Mouse (Mus musculus) stomach, embryonic 15.5 days (tissue): ENCODE measurements around the gene 4921524J17Rik. TPM values are rescaled to one million over a fixed set of nuclear protein-coding genes. Genes with fewer than 3 reads are reported as not detected.

Source experiments
- ATAC-seq: fragments of 200-750 bp; cut with Nextera tagmentation; 2 replicates; pipeline ENCODE4 v1.8.0; 2017; ENCODE audit warnings: low read depth, moderate number of reproducible peaks, moderate TSS enrichment; ENCODE audit not compliant: insufficient read depth, low FRiP score
- H3K27ac ChIP-seq: fragments of 300-500 bp; sonication (generic); 2 replicates; pipeline ENCODE4 v1.5.1; 2015; ENCODE audit warnings: mild to moderate bottlenecking, inconsistent platforms
- H3K27me3 ChIP-seq: fragments of 300-500 bp; sonication (generic); replicated peaks from 2 replicates; pipeline ENCODE4 v1.6.1; 2015; ENCODE audit warnings: inconsistent platforms
- H3K36me3 ChIP-seq: fragments of 300-500 bp; sonication (generic); 2 replicates; pipeline ENCODE4 v1.6.1; 2015; ENCODE audit warnings: inconsistent platforms
- H3K4me1 ChIP-seq: fragments of 300-500 bp; sonication (generic); 2 replicates; pipeline ENCODE4 v1.6.1; 2015; ENCODE audit warnings: inconsistent platforms
- H3K4me2 ChIP-seq: fragments of 300-500 bp; sonication (generic); 2 replicates; pipeline ENCODE4 v1.6.1; 2015; ENCODE audit warnings: mild to moderate bottlenecking, inconsistent platforms
- H3K4me3 ChIP-seq: fragments of 300-500 bp; sonication (generic); replicated peaks from 2 replicates; pipeline ENCODE4 v1.5.1; 2015; ENCODE audit warnings: inconsistent platforms
- H3K9ac ChIP-seq: fragments of 300-500 bp; sonication (generic); 2 replicates; pipeline ENCODE4 v1.6.1; 2015; ENCODE audit warnings: inconsistent platforms
- H3K9me3 ChIP-seq: fragments of 300-500 bp; sonication (generic); 2 replicates; pipeline ENCODE4 v1.6.1; 2016; ENCODE audit warnings: inconsistent platforms
- WGBS: fragments of 180-500 bp; shearing (Covaris S2); methylation state at CpG from one replicate; pipeline ENCODE4 v1.1.7; 2015; 5-methylcytosine and 5-hydroxymethylcytosine counted together
- polyA plus RNA-seq: library from polyadenylated mRNA; unstranded; fragments of >200 nt; fragmentation: Nextera tagmentation; extraction: Ambion mirVana; gene quantifications from 2 replicates; pipeline ENCODE4 v1.2.1, GENCODE M21; 2015

The 4921524J17Rik gene
- polyA plus RNA-seq: 37.7 and 38.3 TPM in 2 replicates

DNA sequence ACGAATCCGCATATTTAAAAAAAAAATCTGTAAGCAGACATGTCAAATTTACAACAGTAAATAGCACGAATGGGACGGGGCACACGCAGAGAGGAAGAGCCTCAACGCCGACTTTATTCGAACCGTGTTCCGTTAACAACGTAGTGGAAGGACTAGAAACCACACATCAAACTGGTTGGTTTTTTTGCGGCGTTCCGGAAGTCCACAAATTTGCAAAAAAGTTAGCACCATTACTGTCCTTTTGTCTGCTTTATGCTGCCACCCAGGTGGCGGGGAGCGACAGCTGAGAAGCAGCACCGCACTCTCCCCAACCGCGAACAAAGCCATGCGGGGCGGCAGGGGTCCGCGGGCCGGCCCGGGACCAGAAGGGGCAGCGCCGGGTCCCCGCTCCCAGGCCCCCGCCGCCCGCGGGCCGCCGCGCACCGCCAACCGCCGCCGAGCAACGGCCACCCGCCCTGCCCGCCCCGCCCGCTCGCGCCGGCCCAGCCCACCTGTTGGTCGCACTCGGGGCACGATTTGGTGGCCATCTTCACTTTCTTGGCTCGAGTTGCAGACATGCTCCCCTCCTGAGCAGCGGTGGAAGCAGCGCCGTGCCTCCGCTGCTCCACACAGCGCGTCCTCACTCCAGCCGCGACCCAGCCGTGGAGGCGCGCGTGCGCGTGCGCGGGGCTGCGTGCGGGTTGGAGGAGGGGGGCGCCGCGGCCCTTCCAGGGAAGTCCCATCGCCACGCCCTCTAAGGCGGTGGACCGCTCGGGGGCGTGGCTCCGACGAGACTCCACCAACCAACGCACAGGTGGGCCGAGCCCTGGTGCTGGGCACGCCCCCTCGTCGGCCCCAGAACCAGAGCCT is at the start of gene 4921524J17Rik:
4921524J17Rik (minus strand) TSS at position 666 of the 849 bp plus-strand sequence.
- Histone ChIP-seq H3K27ac (peak within 1 kb of the TSS; percentile 97), H3K4me3 (peak within 1 kb of the TSS; percentile 78), H3K36me3 (no peaks in the 10 kb centered on the region), H3K4me1 (peaks cover 9% of the 10 kb centered on the region; the same call in 1 of the 2 replicates), H3K9me3 (no peaks in the 10 kb centered on the region), H3K4me2 (peak within 1 kb of the TSS; percentile 59), H3K27me3 (no peaks in the 10 kb centered on the region), H3K9ac (peak within 1 kb of the TSS; percentile 80)
- peak; percentile 99 for ATAC-seq
- WGBS: under 1% methylated on average over 82 of the region's 85 CpGs

DNA sequence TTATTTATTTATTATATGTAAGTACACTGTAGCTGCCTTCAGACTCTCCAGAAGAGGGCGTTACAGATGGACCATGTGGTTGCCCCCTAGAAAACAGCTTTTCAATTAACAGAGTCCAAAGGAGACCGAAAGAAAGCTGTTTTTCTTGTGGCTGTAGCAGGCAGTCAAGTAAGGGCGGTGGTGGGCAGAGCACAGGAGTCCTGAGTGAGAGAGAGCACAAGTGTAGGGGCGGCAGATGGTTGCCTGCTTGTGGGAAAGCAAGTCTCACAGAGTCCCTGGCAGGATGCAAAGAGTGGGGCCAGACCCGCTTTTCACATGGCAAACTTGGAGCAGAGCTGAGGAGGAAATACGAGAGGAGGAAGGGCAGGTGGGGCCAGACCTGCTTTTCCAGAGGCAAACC is 49.8 kb upstream of the 4921524J17Rik start:
- no peaks in the 10 kb centered on the region for H3K36me3 ChIP-seq
- ATAC-seq: no peak
- H3K4me3 ChIP-seq: no peak overlapping the region
- H3K27ac ChIP-seq: no peak overlapping the region
- H3K9me3 ChIP-seq: no peaks in the 10 kb centered on the region
- H3K9ac ChIP-seq: no peak overlapping the region
- 57% methylated on average over 6 of the region's 6 CpGs for WGBS
- H3K4me2 ChIP-seq: no peak overlapping the region
- no peaks in the 10 kb centered on the region for H3K4me1 ChIP-seq
- no peaks in the 10 kb centered on the region for H3K27me3 ChIP-seq

DNA sequence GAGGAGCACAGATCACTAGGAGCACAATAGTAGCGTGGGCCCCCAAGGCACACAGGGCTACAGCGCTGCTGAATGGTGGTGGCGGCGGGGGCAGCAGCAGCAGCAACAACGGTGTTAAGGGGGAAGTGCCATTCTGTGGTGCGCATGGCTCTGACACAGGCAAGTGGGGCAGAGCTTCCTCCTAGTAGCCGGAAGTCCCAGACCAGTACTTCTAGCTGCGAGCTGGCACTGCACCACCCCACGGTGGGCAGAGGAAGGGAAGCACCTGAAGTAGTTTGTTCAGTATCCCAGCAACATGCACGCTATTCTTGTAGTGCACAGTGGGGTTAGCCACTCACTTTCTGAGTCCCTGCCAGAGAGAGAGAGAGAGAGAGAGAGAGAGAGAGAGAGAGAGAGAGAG is 49.3 kb upstream of the 4921524J17Rik start:
- Histone ChIP-seq H3K4me1 (no peaks in the 10 kb centered on the region), H3K9me3 (no peaks in the 10 kb centered on the region), H3K4me3 (no peak overlapping the region), H3K4me2 (peak overlapping the region; percentile 22; the same call in 1 of the 2 replicates), H3K9ac (no peak overlapping the region), H3K27ac (no peak overlapping the region), H3K36me3 (no peaks in the 10 kb centered on the region), H3K27me3 (no peaks in the 10 kb centered on the region)
- WGBS: 23% methylated on average over 10 of the region's 10 CpGs
- peak; percentile 31; the same call in 1 of the 2 replicates for ATAC-seq

DNA sequence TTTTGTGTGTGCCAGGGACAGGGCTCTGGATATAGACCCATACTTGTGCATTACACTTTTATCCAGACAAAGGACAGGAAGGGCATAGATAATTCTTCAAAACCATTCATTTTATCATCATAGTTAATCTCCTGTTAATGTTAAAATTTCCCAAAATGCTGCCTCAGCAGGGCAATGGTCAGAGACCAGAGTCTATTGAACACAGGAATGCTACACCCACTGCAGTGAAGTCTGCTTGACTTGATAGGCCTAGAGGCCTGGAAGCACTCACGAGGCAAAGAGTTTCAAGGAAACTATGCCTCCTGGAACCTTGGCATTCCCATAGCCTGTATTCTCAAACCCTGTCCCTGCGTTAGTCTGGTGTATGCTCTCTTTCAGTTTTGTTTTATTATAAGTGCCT is 47.1 kb upstream of the 4921524J17Rik start:
- no peak overlapping the region for H3K27ac ChIP-seq
- H3K4me3 ChIP-seq: no peak overlapping the region
- H3K36me3 ChIP-seq: no peaks in the 10 kb centered on the region
- whole genome bisulfite sequencing: 86% methylated on average over 2 of the region's 2 CpGs
- ATAC-seq: no peak
- H3K27me3 ChIP-seq: no peaks in the 10 kb centered on the region
- H3K4me2 ChIP-seq: no peak overlapping the region
- no peaks in the 10 kb centered on the region for H3K4me1 ChIP-seq
- H3K9ac ChIP-seq: no peak overlapping the region
- H3K9me3 ChIP-seq: no peaks in the 10 kb centered on the region

DNA sequence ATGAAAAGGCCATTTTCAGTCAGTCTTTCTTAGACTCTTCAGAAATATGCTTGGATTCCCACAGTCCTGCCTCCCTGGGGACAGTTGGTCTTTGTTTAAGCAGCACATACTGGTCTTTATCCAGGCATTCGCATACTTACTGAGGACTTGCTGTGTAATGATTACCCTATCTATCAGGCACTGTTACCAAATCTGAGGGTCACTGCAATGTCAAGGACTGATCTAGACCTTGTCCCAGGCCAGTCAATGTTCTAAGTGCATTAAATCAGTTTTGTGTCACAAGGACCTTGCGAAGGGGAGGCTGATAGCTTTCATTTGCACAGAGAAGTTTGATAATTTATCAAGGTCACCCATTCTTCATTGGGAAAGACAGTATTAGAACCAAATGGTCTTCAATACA is 45.8 kb upstream of the 4921524J17Rik start:
- Histone ChIP-seq H3K4me1 (no peaks in the 10 kb centered on the region), H3K4me3 (no peak overlapping the region), H3K27ac (no peak overlapping the region), H3K4me2 (no peak overlapping the region), H3K9me3 (no peaks in the 10 kb centered on the region), H3K9ac (no peak overlapping the region), H3K27me3 (no peaks in the 10 kb centered on the region), H3K36me3 (no peaks in the 10 kb centered on the region)
- ATAC-seq: no peak
- WGBS: 72% methylated on average over 2 of the region's 2 CpGs

DNA sequence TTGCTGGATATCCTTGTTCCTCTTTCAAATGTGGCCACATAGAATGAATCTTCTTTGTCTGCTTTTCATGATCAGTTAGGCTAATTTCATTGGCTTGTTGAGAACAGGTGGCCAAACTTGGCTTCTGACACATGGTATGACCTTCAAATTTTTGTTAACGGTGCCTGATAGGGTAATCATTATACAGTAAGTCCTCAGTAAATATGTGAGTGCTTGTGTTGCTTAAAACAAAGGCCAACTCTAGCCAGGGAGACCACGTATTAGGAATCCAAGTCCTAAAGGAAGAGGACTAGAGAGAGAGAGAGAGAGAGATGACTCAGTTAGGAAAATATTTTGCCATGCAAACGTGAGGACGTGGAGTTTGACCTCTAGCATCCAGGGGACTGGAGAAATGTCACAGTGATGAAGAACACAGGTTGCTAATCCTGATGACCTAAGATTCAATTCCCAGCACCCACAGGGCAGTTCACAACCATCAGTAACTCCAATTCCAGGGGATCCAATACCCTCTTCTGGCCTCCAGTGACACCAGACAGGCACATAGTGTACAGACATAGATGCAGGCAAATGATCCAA is 44.4 kb upstream of the 4921524J17Rik start:
- no peak overlapping the region for H3K9ac ChIP-seq
- H3K27me3 ChIP-seq: no peaks in the 10 kb centered on the region
- no peaks in the 10 kb centered on the region for H3K36me3 ChIP-seq
- no peak overlapping the region for H3K4me2 ChIP-seq
- H3K4me3 ChIP-seq: no peak overlapping the region
- 50% methylated on average over 4 of the region's 4 CpGs for WGBS
- no peaks in the 10 kb centered on the region for H3K4me1 ChIP-seq
- no peak for ATAC-seq
- no peak overlapping the region for H3K27ac ChIP-seq
- no peaks in the 10 kb centered on the region for H3K9me3 ChIP-seq

DNA sequence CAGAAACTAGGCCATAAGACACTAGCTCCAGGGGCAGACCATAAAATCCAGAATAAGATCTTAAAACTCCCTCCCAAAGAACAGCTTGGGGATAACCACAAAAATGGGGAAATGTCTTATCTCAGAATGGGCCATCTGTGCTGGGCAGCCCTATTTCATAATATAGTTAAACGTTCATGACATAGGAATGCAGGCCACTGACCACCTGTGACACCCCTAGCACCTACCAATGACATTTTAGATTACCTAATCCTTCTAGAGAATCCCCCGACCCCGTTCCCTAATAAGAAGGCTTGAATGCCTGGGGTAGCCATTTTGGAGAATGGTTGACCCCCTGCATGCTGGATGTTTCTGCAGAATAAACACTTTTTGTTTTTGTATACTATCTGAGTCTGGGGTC is 42.3 kb upstream of the 4921524J17Rik start:
- ATAC-seq: no peak
- Histone ChIP-seq H3K4me2 (no peak overlapping the region), H3K4me1 (no peaks in the 10 kb centered on the region), H3K9me3 (no peaks in the 10 kb centered on the region), H3K36me3 (no peaks in the 10 kb centered on the region), H3K4me3 (no peak overlapping the region), H3K9ac (no peak overlapping the region), H3K27ac (no peak overlapping the region), H3K27me3 (no peaks in the 10 kb centered on the region)
- WGBS: 82% methylated on average over 3 of the region's 3 CpGs

DNA sequence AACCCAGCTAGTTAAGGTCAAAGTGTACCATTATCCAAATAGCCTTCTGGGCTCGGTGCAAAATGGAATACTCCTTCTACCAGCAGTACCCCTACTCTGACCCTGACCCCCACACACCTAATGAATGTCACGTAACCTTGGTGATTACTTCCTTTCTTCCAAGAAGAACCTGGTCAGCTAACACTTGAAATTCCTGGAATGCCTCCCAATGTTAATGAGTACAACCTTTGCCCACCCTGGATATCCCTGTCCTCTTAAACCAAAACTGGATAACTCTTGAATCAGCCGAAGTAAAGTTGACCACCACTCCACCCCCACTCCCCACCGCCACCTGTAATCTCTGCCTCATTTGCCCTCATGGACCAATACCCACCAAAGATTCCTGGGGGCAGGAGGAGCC is 40.6 kb upstream of the 4921524J17Rik start:
- H3K27me3 ChIP-seq: no peaks in the 10 kb centered on the region
- no peak overlapping the region for H3K9ac ChIP-seq
- no peak overlapping the region for H3K4me3 ChIP-seq
- no peak for ATAC-seq
- H3K9me3 ChIP-seq: no peaks in the 10 kb centered on the region
- 75% methylated on average over 4 of the region's 4 CpGs for WGBS
- no peaks in the 10 kb centered on the region for H3K36me3 ChIP-seq
- H3K4me1 ChIP-seq: no peaks in the 10 kb centered on the region
- no peak overlapping the region for H3K4me2 ChIP-seq
- no peak overlapping the region for H3K27ac ChIP-seq

DNA sequence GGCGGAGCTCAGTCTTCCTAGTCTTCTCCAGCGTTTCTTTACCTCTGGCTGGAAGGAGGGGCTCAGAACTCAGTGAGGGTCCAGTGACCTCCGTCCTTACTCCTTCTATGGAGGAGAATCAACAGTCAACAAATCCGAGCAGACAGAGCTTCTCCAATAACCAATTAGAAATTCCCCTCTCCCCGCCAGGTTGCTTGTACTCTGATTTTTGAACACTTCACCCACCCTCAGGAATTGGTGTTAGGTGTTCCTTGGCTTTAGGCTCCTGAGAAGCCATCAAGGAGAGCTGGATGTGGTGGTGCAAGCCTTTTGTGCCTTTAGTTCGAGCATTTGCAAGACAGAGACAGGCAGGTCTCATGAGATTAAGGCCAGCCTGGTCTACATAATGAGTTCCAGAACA is 40.2 kb upstream of the 4921524J17Rik start:
- H3K36me3 ChIP-seq: no peaks in the 10 kb centered on the region
- no peak overlapping the region for H3K4me2 ChIP-seq
- H3K4me3 ChIP-seq: no peak overlapping the region
- H3K27ac ChIP-seq: no peak overlapping the region
- WGBS: 75% methylated on average over 6 of the region's 6 CpGs
- no peak overlapping the region for H3K9ac ChIP-seq
- H3K4me1 ChIP-seq: no peaks in the 10 kb centered on the region
- ATAC-seq: no peak
- H3K9me3 ChIP-seq: no peaks in the 10 kb centered on the region
- H3K27me3 ChIP-seq: no peaks in the 10 kb centered on the region

DNA sequence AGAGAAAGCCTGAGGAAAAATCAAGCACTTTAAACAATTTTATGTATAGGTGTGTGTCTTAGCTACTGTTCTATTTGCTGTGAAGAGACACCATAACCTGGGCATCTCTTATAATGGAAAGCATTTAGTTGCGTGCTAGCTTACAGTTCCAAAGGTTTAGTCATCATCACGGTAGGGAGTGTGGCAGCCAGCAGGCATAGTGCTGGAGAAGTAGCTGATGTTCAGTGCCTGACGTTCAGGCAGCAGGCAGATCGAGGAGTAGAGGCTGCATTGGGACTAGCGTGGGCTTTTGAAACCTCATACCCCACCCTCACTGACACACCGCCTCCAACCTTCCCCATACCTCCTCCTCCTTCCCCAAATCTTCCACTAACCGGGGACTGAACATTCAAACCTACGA is 38.1 kb upstream of the 4921524J17Rik start:
- H3K4me2 ChIP-seq: no peak overlapping the region
- no peaks in the 10 kb centered on the region for H3K27me3 ChIP-seq
- H3K36me3 ChIP-seq: no peaks in the 10 kb centered on the region
- no peak overlapping the region for H3K4me3 ChIP-seq
- H3K27ac ChIP-seq: no peak overlapping the region
- ATAC-seq: no peak
- no peaks in the 10 kb centered on the region for H3K9me3 ChIP-seq
- H3K4me1 ChIP-seq: no peaks in the 10 kb centered on the region
- WGBS: 81% methylated on average over 8 of the region's 8 CpGs
- no peak overlapping the region for H3K9ac ChIP-seq

DNA sequence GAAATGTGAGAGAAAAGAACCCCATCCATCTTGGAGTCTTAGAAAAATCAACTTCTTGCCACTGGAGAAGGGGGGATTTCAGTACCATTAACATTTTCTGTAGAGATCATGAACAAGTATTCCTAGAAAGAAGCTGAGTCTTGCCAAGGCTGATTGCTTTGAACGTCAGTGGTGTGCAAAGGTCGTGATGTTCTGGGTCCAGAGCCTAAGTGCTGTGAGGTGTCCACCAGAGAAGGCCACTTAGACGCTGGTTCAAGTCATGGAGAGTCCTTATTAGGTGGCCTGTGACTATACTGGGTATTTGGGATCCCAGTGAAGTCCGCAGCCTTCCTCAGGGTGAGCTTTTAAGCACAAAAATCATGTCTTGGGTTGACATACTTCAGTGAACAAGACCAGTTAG is 33.4 kb upstream of the 4921524J17Rik start:
- Histone ChIP-seq H3K9ac (no peak overlapping the region), H3K4me1 (no peaks in the 10 kb centered on the region), H3K4me3 (no peak overlapping the region), H3K4me2 (no peak overlapping the region), H3K27me3 (no peaks in the 10 kb centered on the region), H3K9me3 (no peaks in the 10 kb centered on the region), H3K27ac (no peak overlapping the region), H3K36me3 (no peaks in the 10 kb centered on the region)
- no peak for ATAC-seq
- 87% methylated on average over 4 of the region's 4 CpGs for WGBS

DNA sequence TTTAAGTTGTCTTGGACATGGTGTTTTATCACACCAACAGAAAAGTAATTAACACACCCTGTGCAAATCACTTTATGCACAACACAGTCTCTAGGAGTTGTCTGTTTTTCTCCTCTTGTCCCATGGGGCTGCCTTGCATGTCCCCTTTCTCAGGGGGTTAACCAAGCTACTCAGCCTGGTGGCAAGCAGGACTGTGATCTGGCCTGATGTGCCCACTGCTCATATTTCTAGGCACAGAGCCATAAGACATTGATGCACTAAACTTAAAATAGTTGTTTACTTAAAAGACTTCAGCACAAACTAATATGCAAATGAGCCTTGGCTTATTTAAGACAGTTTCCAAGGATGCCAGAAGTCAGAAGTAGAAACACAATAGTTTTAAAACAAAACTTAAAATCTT is 31.7 kb upstream of the 4921524J17Rik start:
- Histone ChIP-seq H3K9ac (no peak overlapping the region), H3K4me3 (no peak overlapping the region), H3K27me3 (no peaks in the 10 kb centered on the region), H3K9me3 (no peaks in the 10 kb centered on the region), H3K4me2 (no peak overlapping the region), H3K4me1 (no peaks in the 10 kb centered on the region), H3K27ac (no peak overlapping the region), H3K36me3 (no peaks in the 10 kb centered on the region)
- no peak for ATAC-seq
